Mouse (Mus musculus) heart, embryonic 12.5 days (tissue): ENCODE data around the gene Foxe3. TPM values are rescaled to one million over a fixed set of nuclear protein-coding genes. Genes with fewer than 3 reads are reported as not detected.
"Not testable (repeated sequence)": the region's sequence is repeated elsewhere in the genome, so short reads cannot be mapped to it uniquely, and the experiment has no call there.

Source experiments
- ATAC-seq: fragments of 200-750 bp; cut with Nextera tagmentation; 2 replicates; pipeline ENCODE4 v1.8.0; 2017; ENCODE audit warnings: moderate TSS enrichment, moderate library complexity; ENCODE audit not compliant: insufficient number of reproducible peaks, low FRiP score
- H3K27ac ChIP-seq: fragments of 300-500 bp; sonication (generic); 2 replicates; pipeline ENCODE4 v1.5.1; 2016; ENCODE audit warnings: mild to moderate bottlenecking, moderate library complexity; ENCODE audit not compliant: poor library complexity, severe bottlenecking
- H3K27me3 ChIP-seq: fragments of 300-500 bp; sonication (generic); replicated peaks from 2 replicates; pipeline ENCODE4 v1.6.1; 2016; ENCODE audit warnings: mild to moderate bottlenecking, moderate library complexity
- H3K36me3 ChIP-seq: fragments of 300-500 bp; sonication (generic); 2 replicates; pipeline ENCODE4 v1.6.1; 2016; ENCODE audit warnings: mild to moderate bottlenecking, moderate library complexity
- H3K4me1 ChIP-seq: fragments of 300-500 bp; sonication (generic); replicated peaks from 2 replicates; pipeline ENCODE4 v1.6.1; 2016; ENCODE audit warnings: mild to moderate bottlenecking
- H3K4me2 ChIP-seq: fragments of 300-500 bp; sonication (generic); 2 replicates; pipeline ENCODE4 v1.6.1; 2016; ENCODE audit warnings: mild to moderate bottlenecking, moderate library complexity
- H3K4me3 ChIP-seq: fragments of 300-500 bp; sonication (generic); 2 replicates; pipeline ENCODE4 v1.5.1; 2016; ENCODE audit warnings: mild to moderate bottlenecking
- H3K9ac ChIP-seq: fragments of 300-500 bp; sonication (generic); 2 replicates; pipeline ENCODE4 v1.6.1; 2016; ENCODE audit warnings: mild to moderate bottlenecking, moderate library complexity
- H3K9me3 ChIP-seq: fragments of 300-500 bp; sonication (generic); replicated peaks from 2 replicates; pipeline ENCODE4 v1.6.1; 2016; ENCODE audit warnings: mild to moderate bottlenecking, moderate library complexity
- WGBS: fragments of 180-500 bp; shearing (Covaris S2); methylation state at CpG from one replicate; pipeline ENCODE4 v1.1.7; 2016; 5-methylcytosine and 5-hydroxymethylcytosine counted together
- polyA plus RNA-seq: library from polyadenylated mRNA; unstranded; fragments of >200 nt; fragmentation: Nextera tagmentation; extraction: Ambion mirVana; gene quantifications from 2 replicates; pipeline ENCODE4 v1.2.1, GENCODE M21; 2016

Foxe3 gene
- not detected in 2 replicates for polyA plus RNA-seq

- H3K27me3 ChIP-seq: peaks cover 85% of the 10 kb centered on the region
- H3K36me3 ChIP-seq: no peaks in the 10 kb centered on the region
- H3K4me3 ChIP-seq: peak within 1 kb of the TSS; percentile 44
- peak within 1 kb of the TSS; percentile 34 for H3K9ac ChIP-seq
- ATAC-seq: no peak
- peaks cover 7% of the 10 kb centered on the region for H3K4me1 ChIP-seq
- H3K9me3 ChIP-seq: no peaks in the 10 kb centered on the region
- no peak within 1 kb of the TSS for H3K27ac ChIP-seq
- 3% methylated on average over 19 of the region's 25 CpGs for WGBS
- H3K4me2 ChIP-seq: peak within 1 kb of the TSS; percentile 69
Measured at GRCm38 (mm10) chr4:114925917-114926312, at the start of gene Foxe3. Gene Foxe3 (minus strand): TSS chr4:114926013.

- no peak for ATAC-seq
- H3K9me3 ChIP-seq: no peaks in the 10 kb centered on the region
- no peak overlapping the region for H3K4me2 ChIP-seq
- 92% methylated on average over 1 of the region's 1 CpGs for WGBS
- no peaks in the 10 kb centered on the region for H3K4me1 ChIP-seq
- H3K27ac ChIP-seq: no peak overlapping the region
- H3K27me3 ChIP-seq: no peaks in the 10 kb centered on the region
- H3K4me3 ChIP-seq: no peak overlapping the region
- no peak overlapping the region for H3K9ac ChIP-seq
- peaks cover 8% of the 10 kb centered on the region for H3K36me3 ChIP-seq
Measured at GRCm38 (mm10) chr4:114973229-114973740, 47.5 kb upstream of the Foxe3 start.

- WGBS: 91% methylated on average over 5 of the region's 5 CpGs
- Histone ChIP-seq H3K4me1 (no peaks in the 10 kb centered on the region), H3K9me3 (no peaks in the 10 kb centered on the region), H3K36me3 (peaks cover 29% of the 10 kb centered on the region), H3K27me3 (no peaks in the 10 kb centered on the region), H3K27ac (no peak overlapping the region), H3K9ac (no peak overlapping the region), H3K4me2 (no peak overlapping the region), H3K4me3 (no peak overlapping the region)
- ATAC-seq: no peak
Measured at GRCm38 (mm10) chr4:114970736-114971135, 44.9 kb upstream of the Foxe3 start.

- H3K4me3 ChIP-seq, H3K4me2 ChIP-seq, H3K4me1 ChIP-seq, H3K9me3 ChIP-seq, ATAC-seq, H3K9ac ChIP-seq, H3K27ac ChIP-seq, H3K27me3 ChIP-seq: not testable (repeated sequence)
- peaks cover 32% of the 10 kb centered on the region for H3K36me3 ChIP-seq
- 79% methylated on average over 2 of the region's 2 CpGs for WGBS
Measured at GRCm38 (mm10) chr4:114960881-114961280, 35.1 kb upstream of the Foxe3 start.

- no peak overlapping the region for H3K4me2 ChIP-seq
- no peak overlapping the region for H3K27ac ChIP-seq
- H3K4me3 ChIP-seq: no peak overlapping the region
- no peaks in the 10 kb centered on the region for H3K9me3 ChIP-seq
- 78% methylated on average over 2 of the region's 2 CpGs for WGBS
- peaks cover 18% of the 10 kb centered on the region for H3K36me3 ChIP-seq
- no peak overlapping the region for H3K9ac ChIP-seq
- no peak for ATAC-seq
- peaks cover 6% of the 10 kb centered on the region for H3K4me1 ChIP-seq
- no peaks in the 10 kb centered on the region for H3K27me3 ChIP-seq
Measured at GRCm38 (mm10) chr4:114959533-114959932, 33.7 kb upstream of the Foxe3 start.

GRCm38 (mm10) chr4:114958786-114959185, 33.0 kb upstream of the Foxe3 start:
- 50% methylated on average over 4 of the region's 4 CpGs for WGBS
- peaks cover 6% of the 10 kb centered on the region for H3K4me1 ChIP-seq
- no peak overlapping the region for H3K4me2 ChIP-seq
- H3K9me3 ChIP-seq: no peaks in the 10 kb centered on the region
- H3K9ac ChIP-seq: no peak overlapping the region
- H3K27ac ChIP-seq: no peak overlapping the region
- ATAC-seq: no peak
- H3K27me3 ChIP-seq: no peaks in the 10 kb centered on the region
- H3K4me3 ChIP-seq: no peak overlapping the region
- peaks cover 15% of the 10 kb centered on the region for H3K36me3 ChIP-seq

GRCm38 (mm10) chr4:114958231-114958630, 32.4 kb upstream of the Foxe3 start:
- no peak overlapping the region for H3K9ac ChIP-seq
- no peaks in the 10 kb centered on the region for H3K9me3 ChIP-seq
- H3K36me3 ChIP-seq: peaks cover 15% of the 10 kb centered on the region
- 69% methylated on average over 2 of the region's 2 CpGs for WGBS
- ATAC-seq: no peak
- no peak overlapping the region for H3K27ac ChIP-seq
- H3K4me1 ChIP-seq: peaks cover 6% of the 10 kb centered on the region
- H3K27me3 ChIP-seq: no peaks in the 10 kb centered on the region
- H3K4me2 ChIP-seq: no peak overlapping the region
- no peak overlapping the region for H3K4me3 ChIP-seq

- Histone ChIP-seq H3K9me3 (no peaks in the 10 kb centered on the region), H3K27me3 (no peaks in the 10 kb centered on the region), H3K9ac (no peak overlapping the region), H3K4me3 (no peak overlapping the region), H3K4me1 (peaks cover 6% of the 10 kb centered on the region), H3K27ac (no peak overlapping the region), H3K4me2 (no peak overlapping the region), H3K36me3 (peaks cover 7% of the 10 kb centered on the region)
- no peak for ATAC-seq
Measured at GRCm38 (mm10) chr4:114957403-114957802, 31.6 kb upstream of the Foxe3 start.

- Histone ChIP-seq H3K27me3 (peaks cover 20% of the 10 kb centered on the region), H3K4me1 (no peaks in the 10 kb centered on the region), H3K4me2 (no peak overlapping the region), H3K27ac (no peak overlapping the region), H3K4me3 (no peak overlapping the region), H3K9ac (no peak overlapping the region), H3K9me3 (no peaks in the 10 kb centered on the region), H3K36me3 (no peaks in the 10 kb centered on the region)
- WGBS: 73% methylated on average over 3 of the region's 3 CpGs
- ATAC-seq: no peak
Measured at GRCm38 (mm10) chr4:114953172-114953571, 27.4 kb upstream of the Foxe3 start.

- Histone ChIP-seq H3K4me3 (no peak overlapping the region), H3K27ac (no peak overlapping the region), H3K36me3 (no peaks in the 10 kb centered on the region), H3K9me3 (no peaks in the 10 kb centered on the region), H3K4me1 (no peaks in the 10 kb centered on the region), H3K4me2 (no peak overlapping the region), H3K27me3 (peaks cover 41% of the 10 kb centered on the region), H3K9ac (no peak overlapping the region)
- 48% methylated on average over 7 of the region's 7 CpGs for WGBS
- no peak for ATAC-seq
Measured at GRCm38 (mm10) chr4:114947852-114948481, 22.2 kb upstream of the Foxe3 start.

GRCm38 (mm10) chr4:114947395-114947794, 21.6 kb upstream of the Foxe3 start:
- no peak overlapping the region for H3K9ac ChIP-seq
- peaks cover 45% of the 10 kb centered on the region for H3K27me3 ChIP-seq
- H3K4me2 ChIP-seq: no peak overlapping the region
- no peaks in the 10 kb centered on the region for H3K4me1 ChIP-seq
- ATAC-seq: no peak
- H3K9me3 ChIP-seq: no peaks in the 10 kb centered on the region
- no peak overlapping the region for H3K4me3 ChIP-seq
- 27% methylated on average over 6 of the region's 6 CpGs for WGBS
- H3K27ac ChIP-seq: no peak overlapping the region
- H3K36me3 ChIP-seq: no peaks in the 10 kb centered on the region

GRCm38 (mm10) chr4:114946416-114946815, 20.6 kb upstream of the Foxe3 start:
- no peak overlapping the region for H3K4me3 ChIP-seq
- H3K9me3 ChIP-seq: no peaks in the 10 kb centered on the region
- WGBS: 72% methylated on average over 4 of the region's 4 CpGs
- no peak overlapping the region for H3K27ac ChIP-seq
- no peak for ATAC-seq
- peaks cover 54% of the 10 kb centered on the region for H3K27me3 ChIP-seq
- no peak overlapping the region for H3K9ac ChIP-seq
- H3K36me3 ChIP-seq: no peaks in the 10 kb centered on the region
- no peaks in the 10 kb centered on the region for H3K4me1 ChIP-seq
- H3K4me2 ChIP-seq: no peak overlapping the region
